Mouse (Mus musculus) stomach, postnatal 0 days (tissue): ENCODE data around the gene Lpar6. TPM values are rescaled to one million over a fixed set of nuclear protein-coding genes. Genes with fewer than 3 reads are reported as not detected.

ENCODE experiments used
- ATAC-seq: fragments of 200-750 bp; cut with Nextera tagmentation; 2 replicates; pipeline ENCODE4 v1.8.0; 2017; ENCODE audit not compliant: low FRiP score, low TSS enrichment
- DNase-seq: peaks from one replicate; pipeline ENCODE4 v3.0.0-alpha.2; 2016; ENCODE audit warnings: low spot score
- H3K27ac ChIP-seq: fragments of 300-500 bp; sonication (generic); replicated peaks from 2 replicates; pipeline ENCODE4 v1.5.1; 2014; ENCODE audit warnings: mild to moderate bottlenecking, control low read depth
- H3K27me3 ChIP-seq: fragments of 300-500 bp; sonication (generic); 2 replicates; pipeline ENCODE4 v1.6.1; 2014; ENCODE audit warnings: low read length; ENCODE audit not compliant: control insufficient read depth, insufficient read depth
- H3K36me3 ChIP-seq: fragments of 300-500 bp; sonication (generic); 2 replicates; pipeline ENCODE4 v1.6.1; 2014; ENCODE audit warnings: low read length, mixed read lengths; ENCODE audit not compliant: control insufficient read depth, insufficient read depth
- H3K4me1 ChIP-seq: fragments of 300-500 bp; sonication (generic); replicated peaks from 2 replicates; pipeline ENCODE4 v1.6.1; 2014; ENCODE audit warnings: antibody characterized with exemption; ENCODE audit not compliant: control insufficient read depth, insufficient read depth
- H3K4me2 ChIP-seq: fragments of 300-500 bp; sonication (generic); replicated peaks from 2 replicates; pipeline ENCODE4 v1.6.1; 2014; ENCODE audit warnings: low read depth, mild to moderate bottlenecking, control low read depth, moderate library complexity
- H3K4me3 ChIP-seq: fragments of 300-500 bp; sonication (generic); 2 replicates; pipeline ENCODE4 v1.5.1; 2014; ENCODE audit warnings: low read depth, low read length, control low read depth
- H3K9ac ChIP-seq: fragments of 300-500 bp; sonication (generic); 2 replicates; pipeline ENCODE4 v1.6.1; 2014; ENCODE audit warnings: mild to moderate bottlenecking, low read length, control low read depth, mixed read lengths
- H3K9me3 ChIP-seq: fragments of 300-500 bp; sonication (generic); 2 replicates; pipeline ENCODE4 v1.6.1; 2016; ENCODE audit warnings: low read length; ENCODE audit not compliant: control insufficient read depth
- CTCF ChIP-seq: IDR thresholded peaks from 2 replicates; pipeline ENCODE4 v1.5.1; 2016; ENCODE audit warnings: antibody characterized with exemption, low read depth, mild to moderate bottlenecking, moderate library complexity
- EP300 ChIP-seq: optimal IDR thresholded peaks from 2 replicates; pipeline ENCODE3; 2016; ENCODE audit warnings: antibody characterized with exemption
- WGBS: fragments of 180-500 bp; shearing (Covaris S2); extraction: QIAGEN DNeasy Blood & Tissue Kit; methylation state at CpG from one replicate; pipeline ENCODE4 v1.1.7; 2014; 5-methylcytosine and 5-hydroxymethylcytosine counted together
- polyA plus RNA-seq: library from polyadenylated mRNA; unstranded; fragments of >200 nt; fragmentation: Nextera tagmentation; extraction: Ambion mirVana; gene quantifications from 2 replicates; pipeline ENCODE4 v1.2.1, GENCODE M21; 2015

Gene Lpar6
- polyA plus RNA-seq, 1 experiment from 2014 or later: 12.2 TPM

DNA sequence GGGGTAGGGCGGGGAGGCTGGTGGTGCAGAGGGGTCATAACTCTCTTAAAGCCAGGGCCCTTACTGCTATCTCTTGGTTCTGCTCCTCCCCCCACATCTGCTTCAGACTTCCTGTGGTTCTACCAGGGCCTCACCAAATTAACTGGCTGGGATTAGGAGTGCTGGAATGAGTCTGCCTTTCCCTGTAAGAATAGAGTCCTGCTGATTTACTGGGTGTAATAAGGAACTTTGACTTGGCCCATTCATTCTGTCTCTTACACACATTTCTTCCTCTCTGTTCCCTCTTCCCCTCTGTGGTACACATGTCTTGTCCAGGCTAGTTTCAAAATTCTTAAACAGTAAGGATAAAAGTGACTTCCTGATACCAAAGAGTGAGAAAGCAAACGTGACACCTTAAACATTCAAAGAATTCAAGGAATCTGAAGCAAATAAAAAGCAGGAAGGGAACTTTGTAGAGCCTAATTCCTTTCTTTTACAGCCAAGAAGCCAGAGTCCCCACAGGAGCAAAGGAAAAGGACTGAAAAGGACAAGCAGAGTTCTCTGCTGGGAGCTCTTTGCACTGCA, 3.1 kb upstream of the Lpar6 start:
- H3K4me1 ChIP-seq: peaks cover 3% of the 10 kb centered on the region
- peak overlapping the region; percentile 69 for H3K27ac ChIP-seq

DNA sequence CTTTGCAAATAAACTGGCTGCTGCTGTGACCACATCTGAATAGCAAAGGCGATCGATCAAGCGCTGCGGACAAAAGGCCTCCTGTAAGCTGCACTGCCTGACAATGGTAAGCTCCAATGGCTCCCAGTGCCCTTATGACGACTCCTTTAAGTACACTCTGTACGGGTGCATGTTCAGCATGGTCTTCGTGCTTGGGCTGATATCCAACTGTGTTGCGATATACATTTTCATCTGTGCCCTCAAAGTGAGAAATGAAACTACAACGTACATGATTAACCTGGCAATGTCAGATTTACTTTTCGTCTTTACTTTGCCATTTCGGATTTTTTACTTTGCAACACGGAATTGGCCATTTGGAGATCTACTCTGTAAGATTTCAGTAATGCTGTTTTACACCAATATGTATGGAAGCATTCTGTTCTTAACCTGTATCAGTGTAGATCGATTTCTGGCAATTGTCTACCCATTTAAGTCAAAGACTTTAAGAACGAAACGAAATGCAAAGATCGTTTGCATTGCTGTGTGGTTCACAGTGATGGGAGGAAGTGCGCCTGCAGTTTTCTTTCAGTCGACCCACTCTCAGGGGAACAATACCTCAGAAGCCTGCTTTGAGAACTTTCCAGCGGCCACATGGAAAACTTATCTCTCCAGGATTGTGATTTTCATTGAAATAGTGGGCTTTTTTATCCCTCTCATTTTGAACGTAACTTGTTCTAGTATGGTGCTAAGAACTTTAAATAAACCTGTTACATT, 979 bp downstream of the Lpar6 start:
- Histone ChIP-seq H3K4me3 (peak overlapping the region; percentile 54), H3K27ac (peak overlapping the region; percentile 90), H3K4me2 (peak overlapping the region; percentile 63), H3K36me3 (no peaks in the 10 kb centered on the region), H3K4me1 (peaks cover 3% of the 10 kb centered on the region), H3K9me3 (no peaks in the 10 kb centered on the region), H3K9ac (peak overlapping the region; percentile 70), H3K27me3 (no peaks in the 10 kb centered on the region)
- DNase-seq (peak; percentile 65), ATAC-seq (peak; percentile 85)
- WGBS: under 1% methylated on average over 20 of the region's 20 CpGs
- TF ChIP-seq CTCF (no peak), EP300 (no peak)

More for the DNA sequence above, 3.1 kb upstream of the Lpar6 start:
- ATAC-seq (no peak), DNase-seq (no peak)
- TF ChIP-seq CTCF: no peak
- TF ChIP-seq EP300: no peak
- H3K4me2 ChIP-seq: no peak overlapping the region
- H3K9ac ChIP-seq: no peak overlapping the region
- 26% methylated on average over 2 of the region's 2 CpGs for WGBS
- no peak overlapping the region for H3K4me3 ChIP-seq
- H3K36me3 ChIP-seq: no peaks in the 10 kb centered on the region
- H3K9me3 ChIP-seq: no peaks in the 10 kb centered on the region
- no peaks in the 10 kb centered on the region for H3K27me3 ChIP-seq

DNA sequence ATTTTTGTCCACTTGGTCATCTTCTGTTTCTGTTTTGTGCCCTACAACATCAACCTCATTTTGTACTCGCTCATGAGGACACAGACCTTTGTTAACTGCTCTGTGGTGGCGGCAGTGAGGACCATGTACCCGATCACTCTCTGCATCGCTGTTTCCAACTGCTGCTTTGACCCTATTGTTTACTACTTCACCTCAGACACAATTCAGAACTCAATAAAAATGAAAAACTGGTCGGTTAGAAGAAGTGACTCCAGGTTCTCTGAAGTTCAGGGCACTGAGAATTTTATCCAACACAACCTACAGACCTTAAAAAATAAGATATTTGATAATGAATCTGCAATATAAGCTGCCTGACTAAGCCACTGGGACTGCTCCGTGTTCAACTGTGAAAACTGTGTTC, 1.6 kb downstream of the Lpar6 start:
- DNase-seq (peak; percentile 30), ATAC-seq (no peak)
- no peak for TF ChIP-seq EP300
- peak overlapping the region; percentile 63 for H3K4me2 ChIP-seq
- H3K27me3 ChIP-seq: no peaks in the 10 kb centered on the region
- peak overlapping the region; percentile 54 for H3K4me3 ChIP-seq
- peaks cover 3% of the 10 kb centered on the region for H3K4me1 ChIP-seq
- H3K9ac ChIP-seq: peak overlapping the region; percentile 70
- no peaks in the 10 kb centered on the region for H3K9me3 ChIP-seq
- H3K27ac ChIP-seq: peak overlapping the region; percentile 90
- H3K36me3 ChIP-seq: no peaks in the 10 kb centered on the region
- WGBS: 0% methylated on average over 6 of the region's 6 CpGs

DNA sequence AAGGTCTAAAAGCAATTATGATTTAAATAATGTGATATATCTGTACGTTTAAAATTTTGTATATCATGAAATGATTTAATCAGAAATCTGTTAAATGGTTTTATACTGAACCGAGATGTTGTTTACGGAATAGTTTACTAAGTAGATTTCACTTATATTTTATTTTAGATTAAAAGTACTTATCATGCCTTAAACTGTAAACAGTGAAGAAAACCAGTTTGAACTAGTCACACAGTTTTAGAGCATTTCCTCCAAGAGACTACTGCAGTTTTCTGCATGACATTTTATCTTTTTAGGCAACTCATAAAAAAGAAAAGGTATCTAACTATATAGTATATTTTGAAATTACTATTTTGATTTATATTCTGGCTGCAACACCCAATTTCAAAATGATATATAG, 2.2 kb downstream of the Lpar6 start:
- Histone ChIP-seq H3K27ac (no peak overlapping the region), H3K36me3 (no peaks in the 10 kb centered on the region), H3K27me3 (no peaks in the 10 kb centered on the region), H3K9me3 (no peaks in the 10 kb centered on the region), H3K4me2 (no peak overlapping the region), H3K9ac (no peak overlapping the region), H3K4me3 (no peak overlapping the region), H3K4me1 (no peaks in the 10 kb centered on the region; the same call in 1 of the 2 replicates)
- no peak for DNase-seq
- no peak for ATAC-seq
- WGBS: 15% methylated on average over 3 of the region's 3 CpGs
- TF ChIP-seq EP300 (no peak), CTCF (no peak)

DNA sequence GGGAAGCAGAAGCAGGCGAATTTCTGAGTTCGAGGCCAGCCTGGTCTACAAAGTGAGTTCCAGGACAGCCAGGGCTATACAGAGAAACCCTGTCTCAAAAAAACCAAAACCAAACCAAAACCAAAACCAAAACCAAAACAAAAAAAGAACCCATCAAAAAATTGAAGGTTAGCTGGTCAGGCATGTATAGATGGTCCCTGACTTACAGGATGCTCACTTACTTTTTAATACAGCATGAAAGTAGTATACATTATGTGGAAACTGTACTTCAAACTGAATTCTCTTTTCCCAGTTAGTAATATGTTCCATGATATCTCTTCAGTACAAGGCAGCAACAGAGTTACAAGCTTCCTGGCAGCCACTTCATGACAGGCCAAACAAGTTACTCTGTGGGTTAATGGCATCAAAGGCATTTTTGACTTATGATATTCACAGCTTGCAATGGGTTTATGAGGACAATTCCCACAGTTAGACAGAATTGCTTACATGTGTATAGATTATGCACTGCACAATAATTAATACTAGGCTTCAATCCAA, 6.4 kb downstream of the Lpar6 start:
- DNase-seq: no peak
- 90% methylated on average over 2 of the region's 2 CpGs for WGBS
- no peak overlapping the region for H3K27ac ChIP-seq
- H3K4me1 ChIP-seq: no peaks in the 10 kb centered on the region
- H3K9ac ChIP-seq: no peak overlapping the region
- TF ChIP-seq EP300: no peak
- TF ChIP-seq CTCF: no peak
- H3K36me3 ChIP-seq: no peaks in the 10 kb centered on the region
- ATAC-seq: no peak
- no peak overlapping the region for H3K4me2 ChIP-seq
- H3K9me3 ChIP-seq: no peaks in the 10 kb centered on the region
- H3K4me3 ChIP-seq: no peak overlapping the region
- no peaks in the 10 kb centered on the region for H3K27me3 ChIP-seq

DNA sequence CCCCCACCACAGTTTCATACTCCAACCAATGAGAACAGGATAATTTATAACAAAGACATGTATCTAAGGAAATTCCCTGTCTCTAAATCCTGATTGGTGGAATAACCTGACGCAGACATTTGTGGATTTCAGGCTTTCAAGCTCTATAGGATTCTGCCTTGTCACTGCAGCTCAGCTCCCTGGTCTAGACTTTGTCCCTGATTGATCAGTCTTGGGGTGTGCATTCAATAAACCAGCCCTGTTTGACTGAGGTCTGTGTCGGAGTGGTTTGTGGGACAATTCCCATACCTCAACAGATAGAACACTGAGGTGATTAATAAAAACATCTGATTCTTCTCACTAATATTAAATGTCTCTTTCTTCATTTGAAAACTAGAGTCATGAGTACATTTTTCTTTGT, 12.4 kb downstream of the Lpar6 start:
- no peaks in the 10 kb centered on the region for H3K27me3 ChIP-seq
- ATAC-seq (no peak), DNase-seq (no peak)
- no peaks in the 10 kb centered on the region for H3K9me3 ChIP-seq
- TF ChIP-seq CTCF (no peak), EP300 (no peak)
- WGBS: 90% methylated on average over 2 of the region's 2 CpGs
- no peak overlapping the region for H3K9ac ChIP-seq
- no peaks in the 10 kb centered on the region for H3K36me3 ChIP-seq
- H3K4me2 ChIP-seq: no peak overlapping the region
- H3K4me1 ChIP-seq: no peaks in the 10 kb centered on the region
- no peak overlapping the region for H3K27ac ChIP-seq
- H3K4me3 ChIP-seq: no peak overlapping the region
